Mouse (Mus musculus) CH12.LX (cell line): ENCODE results near the gene Il1rap.

Experiments used
- MXI1 ChIP-seq: IDR thresholded peaks from 2 replicates; pipeline ENCODE4 v1.6.1; 2011; ENCODE audit warnings: mild to moderate bottlenecking, low read depth, low read length, improper control_type of control experiment
- RAD21 ChIP-seq: IDR thresholded peaks from 2 replicates; pipeline ENCODE4 v1.6.1; 2011; ENCODE audit warnings: low read depth, mild to moderate bottlenecking, low read length, improper control_type of control experiment, moderate library complexity

DNA sequence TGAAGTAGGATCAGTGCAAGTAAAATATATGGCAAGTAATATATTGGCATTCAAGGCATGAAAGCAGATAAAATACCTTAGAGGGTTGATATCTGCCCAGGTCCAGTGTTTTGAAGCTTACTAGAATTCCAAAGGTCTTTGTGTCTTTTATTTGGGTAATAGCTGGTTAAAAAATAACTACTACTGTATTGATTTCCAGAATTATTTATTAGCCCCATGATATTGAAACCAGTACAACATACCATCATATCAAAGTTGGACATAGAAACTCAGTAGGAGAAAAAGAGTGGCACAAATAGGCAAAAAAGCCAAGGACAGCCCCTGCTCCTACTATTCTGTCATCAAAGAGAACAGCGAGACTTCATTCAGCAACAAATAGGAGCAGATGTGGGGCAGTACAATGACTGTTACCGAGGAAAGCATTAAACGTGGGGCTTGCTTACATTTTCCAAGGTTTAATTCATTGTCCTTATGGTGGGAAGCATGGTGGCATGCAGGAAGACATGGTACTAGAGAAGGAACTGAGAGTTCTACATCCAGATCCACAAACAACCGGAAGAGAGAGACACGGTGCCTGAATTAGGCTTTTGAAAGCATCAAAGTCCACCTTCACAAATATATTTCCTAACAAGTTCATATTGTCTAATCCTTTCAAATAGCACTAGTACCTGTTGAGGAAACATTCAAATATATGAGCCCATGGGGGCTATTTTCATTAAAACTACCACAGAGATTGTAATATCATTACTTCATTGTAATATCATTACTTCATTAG is 174.1 kb downstream of the Il1rap start:
- TF ChIP-seq MXI1 (no peak), RAD21 (no peak)
